Mouse (Mus musculus) CH12.LX (cell line): Measurements from ENCODE around the gene Baiap2l2. TPM values are rescaled to one million over a fixed set of nuclear protein-coding genes. Genes with fewer than 3 reads are reported as not detected.

ENCODE experiments used
- DNase-seq: peaks from one replicate; pipeline ENCODE4 v3.0.0-alpha.2; 2013; ENCODE audit errors: extremely low read depth
- H3K27ac ChIP-seq: 2 replicates; pipeline ENCODE4 v1.5.1; 2012; ENCODE audit warnings: low read depth, mild to moderate bottlenecking, control low read depth, moderate library complexity; ENCODE audit not compliant: insufficient read depth
- H3K27me3 ChIP-seq: replicated peaks from 2 replicates; pipeline ENCODE3; 2012; ENCODE audit warnings: inconsistent platforms
- H3K36me3 ChIP-seq, 2 experiments: replicated peaks in 1 of 2; 2 replicates each; pipeline versions ENCODE3 to v1.6.1; 2012; ENCODE audit warnings: inconsistent platforms in 1 of 2, low read length in 1 of 2, mild to moderate bottlenecking in 1 of 2, mixed read lengths in 1 of 2, moderate library complexity in 1 of 2; ENCODE audit not compliant: control insufficient read depth in 1 of 2, insufficient read depth in 1 of 2
- H3K4me1 ChIP-seq, 2 experiments: 2 replicates each; pipeline ENCODE4 v1.6.1; 2012; ENCODE audit warnings: inconsistent platforms in 1 of 2, moderate library complexity in 1 of 2; ENCODE audit not compliant: insufficient read depth in 2 of 2, control insufficient read depth in 1 of 2
- H3K4me2 ChIP-seq: 2 replicates; pipeline ENCODE4 v1.6.1; 2012; ENCODE audit warnings: low read depth, mild to moderate bottlenecking, control low read depth; ENCODE audit not compliant: poor library complexity, insufficient read depth, severe bottlenecking
- H3K4me3 ChIP-seq, 3 experiments: fragments of 150-350 bp in 1 of 3; sonication (generic) in 1 of 3; replicated peaks in 1 of 3; 2 replicates each; pipeline versions ENCODE3 to v1.5.1; 2011 to 2012; ENCODE audit warnings: low read depth in 2 of 3, low read length in 2 of 3, mild to moderate bottlenecking in 2 of 3, moderate library complexity in 2 of 3, control low read depth in 1 of 3, improper control_type of control experiment in 1 of 3, inconsistent platforms in 1 of 3, mixed read lengths in 1 of 3; ENCODE audit not compliant: poor library complexity in 1 of 3
- H3K79me2 ChIP-seq: replicated peaks from 2 replicates; pipeline ENCODE4 v1.6.1; 2012; ENCODE audit warnings: mild to moderate bottlenecking, moderate library complexity; ENCODE audit not compliant: control insufficient read depth, poor library complexity, insufficient read depth, severe bottlenecking; ENCODE audit errors: extremely low read depth
- H3K9ac ChIP-seq: 2 replicates; pipeline ENCODE4 v1.6.1; 2012; ENCODE audit warnings: low read depth, mild to moderate bottlenecking, control low read depth, moderate library complexity; ENCODE audit not compliant: insufficient read depth
- H3K9me3 ChIP-seq: replicated peaks from 2 replicates; pipeline ENCODE3; 2012; ENCODE audit warnings: low read length, inconsistent platforms, mixed read lengths
- BHLHE40 ChIP-seq: IDR thresholded peaks from 2 replicates; pipeline ENCODE4 v1.6.1; 2011; ENCODE audit warnings: mild to moderate bottlenecking, low read depth, low read length, improper control_type of control experiment
- CHD1 ChIP-seq: IDR thresholded peaks from 2 replicates; pipeline ENCODE4 v1.6.1; 2012; ENCODE audit warnings: low read depth, low read length, improper control_type of control experiment, inconsistent platforms
- E2F4 ChIP-seq: IDR thresholded peaks from 2 replicates; pipeline ENCODE4 v1.6.1; 2011; ENCODE audit warnings: low read depth, low read length, improper control_type of control experiment; ENCODE audit not compliant: insufficient replicate concordance
- ELF1 ChIP-seq: IDR thresholded peaks from 2 replicates; pipeline ENCODE4 v1.6.1; 2014; ENCODE audit warnings: low read depth, mild to moderate bottlenecking, inconsistent platforms, low read length, improper control_type of control experiment
- EP300 ChIP-seq: IDR thresholded peaks from 2 replicates; pipeline ENCODE4 v1.6.1; 2011; ENCODE audit warnings: low read length, improper control_type of control experiment
- GABPA ChIP-seq: IDR thresholded peaks from 2 replicates; pipeline ENCODE4 v1.6.1; 2012; ENCODE audit warnings: low read depth, low read length, improper control_type of control experiment, inconsistent platforms; ENCODE audit not compliant: insufficient replicate concordance
- HCFC1 ChIP-seq: IDR thresholded peaks from 2 replicates; pipeline ENCODE4 v1.6.1; 2012; ENCODE audit warnings: low read depth, mild to moderate bottlenecking, inconsistent platforms, low read length, improper control_type of control experiment
- JUN ChIP-seq: IDR thresholded peaks from 2 replicates; pipeline ENCODE4 v1.6.1; 2011; ENCODE audit warnings: low read depth, mild to moderate bottlenecking, low read length, improper control_type of control experiment, moderate library complexity; ENCODE audit not compliant: insufficient read depth
- KAT2A ChIP-seq: IDR thresholded peaks from 2 replicates; pipeline ENCODE4 v1.6.1; 2012; ENCODE audit warnings: low read length, improper control_type of control experiment, inconsistent platforms; ENCODE audit not compliant: insufficient replicate concordance
- MAX ChIP-seq: IDR thresholded peaks from 2 replicates; pipeline ENCODE4 v1.6.1; 2011; ENCODE audit warnings: low read length, improper control_type of control experiment
- MAZ ChIP-seq: IDR thresholded peaks from 2 replicates; pipeline ENCODE4 v1.6.1; 2012; ENCODE audit warnings: low read depth, mild to moderate bottlenecking, inconsistent platforms, low read length, improper control_type of control experiment, moderate library complexity
- MEF2A ChIP-seq: IDR thresholded peaks from 2 replicates; pipeline ENCODE4 v1.6.1; 2014; ENCODE audit warnings: low read depth, mild to moderate bottlenecking, inconsistent platforms, low read length, improper control_type of control experiment, borderline replicate concordance
- MXI1 ChIP-seq: IDR thresholded peaks from 2 replicates; pipeline ENCODE4 v1.6.1; 2011; ENCODE audit warnings: mild to moderate bottlenecking, low read depth, low read length, improper control_type of control experiment
- MYC ChIP-seq: IDR thresholded peaks from 2 replicates; pipeline ENCODE4 v1.6.1; 2011; ENCODE audit warnings: low read depth, mild to moderate bottlenecking, improper control_type of control experiment, low read length
- NELFE ChIP-seq: IDR thresholded peaks from 2 replicates; pipeline ENCODE4 v1.6.1; 2011; ENCODE audit warnings: low read depth, low read length, improper control_type of control experiment
- NRF1 ChIP-seq: IDR thresholded peaks from 2 replicates; pipeline ENCODE4 v1.6.1; 2014; ENCODE audit warnings: low read depth, mild to moderate bottlenecking, inconsistent platforms, low read length, improper control_type of control experiment, moderate library complexity
- PAX5 ChIP-seq: IDR thresholded peaks from 2 replicates; pipeline ENCODE4 v1.6.1; 2012; ENCODE audit warnings: low read length, inconsistent platforms, mixed read lengths
- POLR2A ChIP-seq: IDR thresholded peaks from 2 replicates; pipeline ENCODE4 v1.6.1; 2011; ENCODE audit warnings: low read depth, mild to moderate bottlenecking, improper control_type of control experiment, low read length
- POLR2AphosphoS2 ChIP-seq: IDR thresholded peaks from 2 replicates; pipeline ENCODE4 v1.6.1; 2011; ENCODE audit warnings: low read depth, low read length, improper control_type of control experiment
- RCOR1 ChIP-seq: conservative IDR thresholded peaks from 2 replicates; pipeline ENCODE4 v1.6.1; 2012; ENCODE audit warnings: low read depth, mild to moderate bottlenecking, inconsistent platforms, low read length, improper control_type of control experiment
- TBP ChIP-seq: conservative IDR thresholded peaks from 2 replicates; pipeline ENCODE4 v1.6.1; 2011; ENCODE audit warnings: low read depth, low read length, improper control_type of control experiment
- TCF12 ChIP-seq: IDR thresholded peaks from 2 replicates; pipeline ENCODE4 v1.6.1; 2014; ENCODE audit warnings: low read depth, mild to moderate bottlenecking, inconsistent platforms, low read length, improper control_type of control experiment
- UBTF ChIP-seq: IDR thresholded peaks from 2 replicates; pipeline ENCODE4 v1.6.1; 2012; ENCODE audit warnings: low read depth, mild to moderate bottlenecking, inconsistent platforms, low read length, improper control_type of control experiment, moderate library complexity
- USF1 ChIP-seq: IDR thresholded peaks from 2 replicates; pipeline ENCODE4 v1.6.1; 2014; ENCODE audit warnings: low read depth, mild to moderate bottlenecking, inconsistent platforms, low read length, improper control_type of control experiment
- ZC3H11A ChIP-seq: IDR thresholded peaks from 2 replicates; pipeline ENCODE4 v1.6.1; 2012; ENCODE audit warnings: low read depth, mild to moderate bottlenecking, inconsistent platforms, low read length, improper control_type of control experiment
- ZKSCAN1 ChIP-seq: IDR thresholded peaks from 2 replicates; pipeline ENCODE4 v1.6.1; 2012; ENCODE audit warnings: low read depth, inconsistent platforms, low read length, improper control_type of control experiment, borderline replicate concordance
- ZMIZ1 ChIP-seq: IDR thresholded peaks from 2 replicates; pipeline ENCODE4 v1.6.1; 2012; ENCODE audit warnings: low read depth, mild to moderate bottlenecking, inconsistent platforms, low read length, improper control_type of control experiment
- ZNF384 ChIP-seq: IDR thresholded peaks from 2 replicates; pipeline ENCODE4 v1.6.1; 2012; ENCODE audit warnings: low read depth, low read length, improper control_type of control experiment, inconsistent platforms
- dilution Hi-C: fragments of 300-500 bp; cut with MboI; formaldehyde crosslinking; loops from 2 replicates; pipeline ENCODE4 v1.14.3; 2020; ENCODE audit warnings: low sequenced_read_pairs; ENCODE audit not compliant: extremely low pct_unique_long_range_greater_than_20kb, extremely low pct_ligation_motif_present
- in situ Hi-C: fragments of 300-500 bp; cut with MboI; formaldehyde crosslinking; loops from 3 replicates; pipeline ENCODE4 v1.14.3; 2019; ENCODE audit warnings: low sequenced_read_pairs, low pct_ligation_motif_present, low pct_unique_long_range_greater_than_20kb, mixed read lengths
- polyA plus RNA-seq: library from polyadenylated mRNA; unstranded; fragments of >175 nt; gene quantifications from 2 replicates; pipeline ENCODE4 v1.2.1, GENCODE M21; 2012; ENCODE audit warnings: low read depth; ENCODE audit not compliant: insufficient read length
- total RNA-seq, 2 experiments: library from RNA; depleted of rRNA; stranded (reverse); fragments of 300-350 nt in 1 of 2; fragments of >200 nt in 1 of 2; gene quantifications; 2 replicates each; pipeline ENCODE4 v1.2.3; 2012 to 2014

The Baiap2l2 gene
- total and polyA plus RNA-seq, 3 experiments = 0.84 to 1.5 TPM; not detected in 1

DNA sequence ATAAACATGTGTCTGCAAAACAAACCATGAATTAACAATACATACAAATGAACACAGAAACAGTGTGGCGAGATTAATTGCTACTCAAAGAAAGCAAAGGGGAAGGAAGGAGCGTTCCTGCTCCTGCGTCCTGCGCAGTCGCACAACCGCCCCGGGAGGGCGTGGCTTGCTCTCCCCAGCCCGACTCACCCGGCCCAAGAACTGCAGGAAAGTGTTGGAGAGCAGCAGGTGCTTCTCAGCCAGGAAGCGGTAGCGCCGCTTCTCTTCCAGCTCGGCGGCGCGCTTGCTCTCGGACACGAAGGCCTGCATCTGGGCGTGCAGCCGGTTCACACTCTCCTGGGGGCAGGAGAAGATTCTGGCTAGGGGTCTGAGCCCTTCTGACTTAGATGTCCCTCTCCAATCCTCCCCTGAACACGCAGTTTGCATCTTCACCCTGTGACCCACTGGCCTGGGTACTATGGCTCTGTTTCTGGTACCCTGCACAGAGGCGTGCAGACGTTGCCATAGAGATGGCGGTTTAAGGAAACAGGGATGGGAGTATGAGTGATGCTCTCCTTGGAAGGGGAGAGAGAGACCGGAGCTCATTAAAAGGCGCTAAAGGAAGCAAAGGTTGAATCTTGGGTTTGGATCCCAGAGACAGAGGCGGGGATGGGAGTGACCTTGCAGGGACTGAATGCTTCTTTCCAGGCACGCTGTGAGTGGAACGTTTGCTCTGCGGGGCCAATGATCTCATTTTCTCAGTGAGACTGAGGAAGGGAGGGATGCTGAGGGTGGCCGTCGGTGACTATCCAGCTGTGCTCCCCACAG, 14.8 kb downstream of the Baiap2l2 start:
- DNase-seq = peak; percentile 84
- dilution Hi-C loops = no loop called here
- Histone ChIP-seq H3K9ac (peak overlapping the region; percentile 45; the same call in 1 of the 2 replicates), H3K4me1 (peaks cover 6 to 24% of the 10 kb centered on the region in 2 experiments), H3K27me3 (peaks cover 8% of the 10 kb centered on the region), H3K79me2 (no peaks in the 10 kb centered on the region), H3K27ac (peak overlapping the region; percentile 44), H3K36me3 (no peaks in the 10 kb centered on the region), H3K4me3 (peak overlapping the region; percentile 40 to 54 (median 52)), H3K9me3 (no peaks in the 10 kb centered on the region), H3K4me2 (peak overlapping the region; percentile 77)
- in situ Hi-C loops = no loop called here
- TF ChIP-seq NRF1 (peak; percentile 91), PAX5 (no peak), TCF12 (peak; percentile 60; the same call in 1 of the 2 replicates), MXI1 (peak; percentile 50), BHLHE40 (no peak), MYC (0 out of 2 replicates have a peak, but pooled peaks have one; percentile 71), RCOR1 (no peak), EP300 (0 out of 2 replicates have a peak, but pooled peaks have one; percentile 17), ELF1 (peak; percentile 64), NELFE (peak; percentile 36; the same call in 1 of the 2 replicates), POLR2AphosphoS2 (no peak), TBP (0 out of 2 replicates have a peak, but pooled peaks have one; percentile 55), ZMIZ1 (0 out of 2 replicates have a peak, but pooled peaks have one; percentile 34), POLR2A (peak; percentile 86), GABPA (no peak), UBTF (no peak)

DNA sequence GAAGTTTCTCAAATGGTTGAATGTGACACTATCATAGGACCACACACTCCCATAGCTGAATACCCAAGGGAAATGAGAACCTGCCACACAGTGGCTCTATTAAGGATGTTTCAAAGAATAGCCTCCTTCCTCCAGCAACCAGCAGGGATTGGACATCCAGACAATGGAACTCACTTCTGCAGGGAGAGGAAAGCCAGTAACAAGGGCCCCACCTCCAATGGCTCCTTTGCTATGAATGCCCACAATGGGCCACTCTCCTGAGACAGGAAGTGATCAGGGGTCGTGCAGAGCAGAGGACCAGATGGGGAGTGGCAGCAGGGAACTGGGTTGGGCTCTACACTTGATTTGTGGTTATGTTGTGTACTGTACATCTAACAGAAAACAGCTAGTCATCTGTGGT, 16.8 kb downstream of the Baiap2l2 start:
- no peak for DNase-seq
- no peak overlapping the region for H3K27ac ChIP-seq
- no peak overlapping the region for H3K9ac ChIP-seq
- H3K4me1 ChIP-seq = peaks cover 10 to 24% of the 10 kb centered on the region in 2 experiments
- H3K36me3 ChIP-seq = no peaks in the 10 kb centered on the region
- in situ Hi-C loops (no loop called here), dilution Hi-C loops (no loop called here)
- no peak for TF ChIP-seq ZC3H11A
- no peak for TF ChIP-seq TCF12
- TF ChIP-seq ELF1 = no peak
- no peak for TF ChIP-seq E2F4
- no peak for TF ChIP-seq MAZ
- TF ChIP-seq MEF2A = no peak
- no peak for TF ChIP-seq KAT2A
- TF ChIP-seq HCFC1 = no peak
- no peak for TF ChIP-seq USF1
- no peak for TF ChIP-seq MAX
- TF ChIP-seq MYC = no peak
- TF ChIP-seq EP300 = no peak
- no peak for TF ChIP-seq ZKSCAN1
- no peak for TF ChIP-seq MXI1
- TF ChIP-seq POLR2A = no peak
- TF ChIP-seq CHD1 = no peak
- no peak for TF ChIP-seq NELFE
- no peak for TF ChIP-seq NRF1
- no peak for TF ChIP-seq JUN
- no peak for TF ChIP-seq ZNF384
- H3K9me3 ChIP-seq = peaks cover 4% of the 10 kb centered on the region
- no peak overlapping the region for H3K4me2 ChIP-seq
- H3K79me2 ChIP-seq = no peaks in the 10 kb centered on the region
- H3K4me3 ChIP-seq = no peak overlapping the region
- peaks cover 8% of the 10 kb centered on the region for H3K27me3 ChIP-seq
